In genomic region chr16:50370423-50370822, GRCm38 (mm10) we compare ENCODE assay signal across 31 mouse cellular contexts.
DNase-seq lines count a peak whose midpoint lies in the region; ATAC-seq and TF ChIP-seq lines count a peak whose summit lies in the region.
"Had no signal": no experiment of that assay in that cellular context is flagged by ENCODE, and none has a peak within 500 bp of the region (broad histone marks: within the 10 kb centered on the region; RNA-seq: fewer than 3 reads in every experiment).

No protein-coding gene starts in this region.

- H3K27me3 ChIP-seq in MEL (ENCODE audit: control insufficient read depth in 1 of 2, insufficient read depth in 2 of 2, low read length in 2 of 2): no peaks in the 10 kb centered on the region
- H3K27me3 ChIP-seq in liver, embryonic 13.5 days: no peaks in the 10 kb centered on the region
- no peaks in the 10 kb centered on the region for H3K27me3 ChIP-seq in liver, embryonic 16.5 days (ENCODE audit: control insufficient read depth, insufficient read depth, low read depth, low read length)
- H3K27me3 ChIP-seq: CH12.LX; embryonic facial prominence, embryonic 13.5 days; forebrain, embryonic 12.5 days; forebrain, embryonic 15.5 days; heart, embryonic 12.5 days; heart, embryonic 15.5 days; hindbrain, embryonic 13.5 days had no signal

- no peak overlapping the region for H3K4me3 ChIP-seq in MEL (ENCODE audit: control insufficient read depth in 1 of 2, insufficient read depth in 1 of 2, low read depth in 2 of 2, low read length in 2 of 2)
- H3K4me3 ChIP-seq in liver, embryonic 13.5 days (replicated peaks): no peak overlapping the region
- H3K4me3 ChIP-seq in liver, embryonic 16.5 days (ENCODE audit: low read depth, low read length): no peak overlapping the region
- H3K4me3 ChIP-seq: embryonic facial prominence, embryonic 10.5 days; embryonic facial prominence, embryonic 13.5 days; erythroblast, embryonic 14.5 days; forebrain, embryonic 12.5 days; forebrain, embryonic 15.5 days; heart, embryonic 12.5 days; heart, embryonic 15.5 days; hindbrain, embryonic 10.5 days; hindbrain, embryonic 13.5 days had no signal

- no peak overlapping the region for H3K27ac ChIP-seq in MEL (ENCODE audit: control insufficient read depth, low read depth, low read length)
- H3K27ac ChIP-seq in liver, embryonic 13.5 days: peak overlapping the region; percentile 62; the same call in 1 of the 2 replicates
- no peak overlapping the region for H3K27ac ChIP-seq in liver, embryonic 16.5 days (ENCODE audit: low read length)
- H3K27ac ChIP-seq: embryonic facial prominence, embryonic 10.5 days; embryonic facial prominence, embryonic 13.5 days; forebrain, embryonic 12.5 days; forebrain, embryonic 15.5 days; heart, embryonic 15.5 days; hindbrain, embryonic 10.5 days; hindbrain, embryonic 13.5 days had no signal

- no peak overlapping the region for H3K9ac ChIP-seq in MEL (ENCODE audit: control insufficient read depth, low read depth, low read length, poor library complexity, severe bottlenecking)
- no peak overlapping the region for H3K9ac ChIP-seq in liver, embryonic 13.5 days
- H3K9ac ChIP-seq in liver, embryonic 16.5 days (ENCODE audit: low read depth, low read length): no peak overlapping the region
- H3K9ac ChIP-seq: embryonic facial prominence, embryonic 13.5 days; forebrain, embryonic 12.5 days; forebrain, embryonic 15.5 days; heart, embryonic 12.5 days; heart, embryonic 15.5 days; hindbrain, embryonic 13.5 days had no signal

- H3K79me2 ChIP-seq in MEL (ENCODE audit: control insufficient read depth, insufficient read depth, low read length, poor library complexity): no peaks in the 10 kb centered on the region; the same call in 1 of the 2 replicates

- H3K36me3 ChIP-seq in MEL (ENCODE audit: control insufficient read depth in 1 of 2, insufficient read depth in 2 of 2, low read length in 2 of 2): peaks cover 0 to 19% of the 10 kb centered on the region in 2 experiments; a peak in 2 of 4 replicates
- no peaks in the 10 kb centered on the region for H3K36me3 ChIP-seq in liver, embryonic 13.5 days
- no peaks in the 10 kb centered on the region for H3K36me3 ChIP-seq in liver, embryonic 16.5 days (ENCODE audit: control insufficient read depth, insufficient read depth)
- H3K36me3 ChIP-seq: embryonic facial prominence, embryonic 10.5 days; embryonic facial prominence, embryonic 13.5 days; forebrain, embryonic 12.5 days; forebrain, embryonic 15.5 days; heart, embryonic 12.5 days; heart, embryonic 15.5 days; hindbrain, embryonic 10.5 days; hindbrain, embryonic 13.5 days had no signal

- no peak for TF ChIP-seq RAD21 in MEL (IDR thresholded peaks at IDR 0.05; ENCODE audit: low read depth, low read length)

- no peak for TF ChIP-seq CTCF in MEL (IDR thresholded peaks at IDR 0.05 in 2 of 3, conservative IDR thresholded peaks at IDR 0.05 in 1 of 3; ENCODE audit: control insufficient read depth in 1 of 3, insufficient read depth in 1 of 3, low read depth in 2 of 3, low read length in 3 of 3, poor library complexity in 1 of 3, severe bottlenecking in 1 of 3)

- no peak for TF ChIP-seq POLR2A in MEL (IDR thresholded peaks at IDR 0.05; ENCODE audit: control insufficient read depth in 1 of 2, insufficient read depth in 1 of 2, low read depth in 1 of 2, low read length in 2 of 2, poor library complexity in 1 of 2)

- WGBS in liver, embryonic 13.5 days (ENCODE audit: insufficient replicate concordance): 7% methylated on average over 2 of the region's 2 CpGs
- WGBS in liver, embryonic 16.5 days (ENCODE audit: insufficient replicate concordance): 27% methylated on average over 2 of the region's 2 CpGs

- H3K4me2 ChIP-seq in liver, embryonic 13.5 days: no peak overlapping the region
- no peak overlapping the region for H3K4me2 ChIP-seq in liver, embryonic 16.5 days (ENCODE audit: low read depth, low read length)
- H3K4me2 ChIP-seq: embryonic facial prominence, embryonic 13.5 days; forebrain, embryonic 12.5 days; forebrain, embryonic 15.5 days; heart, embryonic 12.5 days; heart, embryonic 15.5 days; hindbrain, embryonic 13.5 days had no signal

- no peaks in the 10 kb centered on the region for H3K9me3 ChIP-seq in MEL (replicated peaks; ENCODE audit: insufficient read depth, low read length)
- no peaks in the 10 kb centered on the region for H3K9me3 ChIP-seq in liver, embryonic 13.5 days (replicated peaks)
- no peaks in the 10 kb centered on the region for H3K9me3 ChIP-seq in liver, embryonic 16.5 days (replicated peaks; ENCODE audit: control insufficient read depth, low read length)
- H3K9me3 ChIP-seq: embryonic facial prominence, embryonic 10.5 days; embryonic facial prominence, embryonic 13.5 days; forebrain, embryonic 12.5 days; forebrain, embryonic 15.5 days; G1E; heart, embryonic 12.5 days; heart, embryonic 15.5 days; hindbrain, embryonic 10.5 days; hindbrain, embryonic 13.5 days had no signal

- peak; percentile 79 for ATAC-seq in liver, embryonic 13.5 days (ENCODE audit: low read depth)
- peak; percentile 69 for ATAC-seq in liver, embryonic 16.5 days (ENCODE audit: low read depth)
- no peak for ATAC-seq in monocyte, adult 5-6 weeks (replicated peaks; ENCODE audit: insufficient number of reproducible peaks, low FRiP score, low TSS enrichment, poor library complexity, severe bottlenecking)
- ATAC-seq: forebrain, embryonic 15.5 days; hindbrain, embryonic 16.5 days had no signal

- TF ChIP-seq EP300 in MEL (IDR thresholded peaks at IDR 0.05; ENCODE audit: low read depth in 1 of 2, low read length in 2 of 2): no peak

- DNase-seq in MEL (ENCODE audit: low read depth, low spot score): peak; percentile 41
- peak; percentile 24 for DNase-seq in c-Kit-positive CD71-positive TER-119-positive erythroid progenitor cells, embryonic 14.5 days (ENCODE audit: low spot score)
- DNase-seq in liver, embryonic 13.5 days: no peak
- no peak for DNase-seq in lung, postnatal 14 days
- no peak for DNase-seq in left cerebral cortex, adult 18-20 months (ENCODE audit: low spot score in 2 of 2)
- DNase-seq: adrenal gland, adult 8-10 months; adrenal gland, postnatal 36 days; B cell, adult 2 months; cerebellum, adult 11-12 months; cerebellum, adult 8-10 months; cerebellum, postnatal 10 days; cerebellum, postnatal 36 days; embryo, embryonic 11 days; gastrocnemius, postnatal 25 days; heart, adult 18-20 months; heart, postnatal 10 days; heart, postnatal 36 days had no signal

- peaks cover 7 to 15% of the 10 kb centered on the region in 2 experiments for H3K4me1 ChIP-seq in MEL (ENCODE audit: control insufficient read depth in 1 of 2, insufficient read depth in 2 of 2, low read length in 2 of 2)
- peaks cover 32% of the 10 kb centered on the region for H3K4me1 ChIP-seq in liver, embryonic 13.5 days (replicated peaks)
- peaks cover 3% of the 10 kb centered on the region; the same call in 1 of the 2 replicates for H3K4me1 ChIP-seq in liver, embryonic 16.5 days (ENCODE audit: control insufficient read depth, low read depth, low read length)
- H3K4me1 ChIP-seq: embryonic facial prominence, embryonic 13.5 days had no signal

TF ChIP-seq in MEL, 35 proteins besides CTCF, POLR2A, EP300 and RAD21:
- TF ChIP-seq GATA1 (IDR thresholded peaks at IDR 0.05; ENCODE audit: low read depth, low read length) (0 out of 2 replicates have a peak, but pooled peaks have one; percentile 18), UBTF (IDR thresholded peaks at IDR 0.05; ENCODE audit: borderline replicate concordance, insufficient read depth, low read depth, low read length) (no peak), POLR2AphosphoS2 (IDR thresholded peaks at IDR 0.05; ENCODE audit: low read length) (no peak)

Comparison
In these comparisons a context has a peak if more than half of its experiments do, and no peak if none do; other contexts are left out.
1. DNase-seq: peak in MEL (single experiment) and c-Kit-positive CD71-positive TER-119-positive erythroid progenitor cells, embryonic 14.5 days (single experiment); none in liver, embryonic 13.5 days (single experiment), lung, postnatal 14 days (single experiment) and left cerebral cortex, adult 18-20 months (0 of 2).